Mouse (Mus musculus) stomach, postnatal 0 days (tissue): ENCODE results near the gene Rad9b.

Experiments used
- CTCF ChIP-seq: IDR thresholded peaks from 2 replicates; pipeline ENCODE4 v1.5.1; 2016; ENCODE audit warnings: antibody characterized with exemption, low read depth, mild to moderate bottlenecking, moderate library complexity
- EP300 ChIP-seq: optimal IDR thresholded peaks from 2 replicates; pipeline ENCODE3; 2016; ENCODE audit warnings: antibody characterized with exemption

DNA sequence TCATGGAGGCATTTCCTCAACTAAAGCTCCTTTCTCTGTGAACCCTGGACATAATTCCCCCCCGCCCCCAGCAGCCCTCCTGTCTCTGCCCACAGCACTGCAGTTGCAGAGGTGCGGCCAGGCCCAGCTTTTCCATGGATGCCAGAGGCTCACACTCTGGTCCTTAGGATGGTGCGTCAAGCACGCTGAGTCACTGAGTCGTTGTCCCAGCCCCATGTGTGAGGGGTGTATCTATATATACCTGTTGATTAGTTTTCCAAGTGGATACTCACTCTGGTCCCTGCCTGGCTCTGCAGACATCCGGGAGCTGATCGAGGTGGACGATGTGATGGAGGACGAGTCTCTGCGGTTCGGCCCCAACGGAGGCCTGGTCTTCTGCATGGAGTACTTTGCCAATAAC lies 24.1 kb upstream of the Rad9b start:
- no peak for TF ChIP-seq CTCF
- TF ChIP-seq EP300: no peak
